Mouse (Mus musculus) midbrain, embryonic 10.5 days (tissue): ENCODE results near the gene Evi2b. TPM values are rescaled to one million over a fixed set of nuclear protein-coding genes. Genes with fewer than 3 reads are reported as not detected.

Experiments used
- DNase-seq: peaks from one replicate; pipeline ENCODE4 v3.0.0-alpha.2; 2017; ENCODE audit warnings: low spot score
- H3K27ac ChIP-seq: fragments of 300-500 bp; sonication (generic); replicated peaks from 2 replicates; pipeline ENCODE4 v1.5.1; 2016; ENCODE audit warnings: mild to moderate bottlenecking
- H3K27me3 ChIP-seq: fragments of 300-500 bp; sonication (generic); 2 replicates; pipeline ENCODE4 v1.6.1; 2016; ENCODE audit warnings: low read depth, mild to moderate bottlenecking; ENCODE audit not compliant: poor library complexity, severe bottlenecking
- H3K36me3 ChIP-seq: fragments of 300-500 bp; sonication (generic); 2 replicates; pipeline ENCODE4 v1.6.1; 2016; ENCODE audit warnings: mild to moderate bottlenecking, moderate library complexity
- H3K4me1 ChIP-seq: fragments of 300-500 bp; sonication (generic); 2 replicates; pipeline ENCODE4 v1.6.1; 2016
- H3K4me3 ChIP-seq: fragments of 300-500 bp; sonication (generic); 2 replicates; pipeline ENCODE4 v1.5.1; 2016; ENCODE audit warnings: mild to moderate bottlenecking, moderate library complexity
- H3K9me3 ChIP-seq: fragments of 300-500 bp; sonication (generic); replicated peaks from 2 replicates; pipeline ENCODE4 v1.6.1; 2016; ENCODE audit warnings: mild to moderate bottlenecking
- WGBS: fragments of 180-500 bp; shearing (Covaris S2); methylation state at CpG from one replicate; pipeline ENCODE4 v1.1.7; 2016; 5-methylcytosine and 5-hydroxymethylcytosine counted together
- polyA plus RNA-seq: library from polyadenylated mRNA; unstranded; fragments of >200 nt; fragmentation: Nextera tagmentation; extraction: Ambion mirVana; gene quantifications from 2 replicates; pipeline ENCODE4 v1.2.1, GENCODE M21; 2016

The Evi2b gene
- polyA plus RNA-seq, 1 experiment from 2014 or later: not detected

GRCm38 (mm10) chr11:79519299-79519698 lies 4.3 kb downstream of the Evi2b start:
- DNase-seq: no peak
- H3K4me1 ChIP-seq: no peaks in the 10 kb centered on the region
- H3K4me3 ChIP-seq: no peak overlapping the region
- no peak overlapping the region for H3K27ac ChIP-seq
- H3K36me3 ChIP-seq: peaks cover 7% of the 10 kb centered on the region
- no peaks in the 10 kb centered on the region for H3K9me3 ChIP-seq
- WGBS: 91% methylated on average over 6 of the region's 6 CpGs
- no peaks in the 10 kb centered on the region for H3K27me3 ChIP-seq

- Histone ChIP-seq H3K4me3 (no peak overlapping the region), H3K36me3 (peaks cover 2% of the 10 kb centered on the region; the same call in 1 of the 2 replicates), H3K4me1 (no peaks in the 10 kb centered on the region), H3K27me3 (no peaks in the 10 kb centered on the region), H3K27ac (no peak overlapping the region), H3K9me3 (no peaks in the 10 kb centered on the region)
- WGBS: 98% methylated on average over 2 of the region's 2 CpGs
- DNase-seq: no peak
Measured at GRCm38 (mm10) chr11:79515798-79516197, 7.8 kb downstream of the Evi2b start.

- Histone ChIP-seq H3K36me3 (peaks cover 2% of the 10 kb centered on the region; the same call in 1 of the 2 replicates), H3K27me3 (no peaks in the 10 kb centered on the region), H3K9me3 (no peaks in the 10 kb centered on the region), H3K4me1 (no peaks in the 10 kb centered on the region), H3K4me3 (no peak overlapping the region), H3K27ac (no peak overlapping the region)
- DNase-seq: no peak
- 71% methylated on average over 6 of the region's 6 CpGs for WGBS
Measured at GRCm38 (mm10) chr11:79515331-79515730, 8.2 kb downstream of the Evi2b start.

- no peaks in the 10 kb centered on the region for H3K9me3 ChIP-seq
- H3K36me3 ChIP-seq: peaks cover 2% of the 10 kb centered on the region; the same call in 1 of the 2 replicates
- WGBS: 93% methylated on average over 3 of the region's 3 CpGs
- no peak overlapping the region for H3K27ac ChIP-seq
- no peaks in the 10 kb centered on the region for H3K27me3 ChIP-seq
- no peak for DNase-seq
- H3K4me1 ChIP-seq: no peaks in the 10 kb centered on the region
- no peak overlapping the region for H3K4me3 ChIP-seq
Measured at GRCm38 (mm10) chr11:79511970-79512369, 11.6 kb downstream of the Evi2b start.

GRCm38 (mm10) chr11:79504506-79504905 lies 19.1 kb downstream of the Evi2b start:
- H3K27ac ChIP-seq: no peak overlapping the region
- peaks cover 27% of the 10 kb centered on the region for H3K4me1 ChIP-seq
- H3K4me3 ChIP-seq: no peak overlapping the region
- H3K9me3 ChIP-seq: no peaks in the 10 kb centered on the region
- H3K27me3 ChIP-seq: no peaks in the 10 kb centered on the region
- WGBS: 83% methylated on average over 7 of the region's 7 CpGs
- H3K36me3 ChIP-seq: no peaks in the 10 kb centered on the region
- DNase-seq: no peak

GRCm38 (mm10) chr11:79503845-79504244 lies 19.7 kb downstream of the Evi2b start, which contains the start of gene Omg:
Omg (minus strand) TSS chr11:79504084.
- 0 out of 2 replicates have a peak within 1 kb of the TSS, but pooled peaks have one; percentile 33 for H3K27ac ChIP-seq
- no peaks in the 10 kb centered on the region for H3K27me3 ChIP-seq
- no peaks in the 10 kb centered on the region for H3K36me3 ChIP-seq
- peaks cover 27% of the 10 kb centered on the region for H3K4me1 ChIP-seq
- H3K4me3 ChIP-seq: no peak within 1 kb of the TSS
- no peaks in the 10 kb centered on the region for H3K9me3 ChIP-seq
- DNase-seq: no peak
- 47% methylated on average over 8 of the region's 8 CpGs for WGBS

GRCm38 (mm10) chr11:79502917-79503316 lies 20.6 kb downstream of the Evi2b start:
- H3K27me3 ChIP-seq: no peaks in the 10 kb centered on the region
- H3K4me3 ChIP-seq: no peak overlapping the region
- WGBS: 37% methylated on average over 2 of the region's 2 CpGs
- DNase-seq: no peak
- no peaks in the 10 kb centered on the region for H3K9me3 ChIP-seq
- H3K4me1 ChIP-seq: peaks cover 27% of the 10 kb centered on the region
- H3K36me3 ChIP-seq: no peaks in the 10 kb centered on the region
- H3K27ac ChIP-seq: 0 out of 2 replicates have a peak overlapping the region, but pooled peaks have one; percentile 33

- Histone ChIP-seq H3K9me3 (no peaks in the 10 kb centered on the region), H3K36me3 (peaks cover 28% of the 10 kb centered on the region), H3K27me3 (no peaks in the 10 kb centered on the region), H3K4me1 (no peaks in the 10 kb centered on the region), H3K4me3 (no peak overlapping the region), H3K27ac (no peak overlapping the region)
- DNase-seq: no peak
- 74% methylated on average over 10 of the region's 10 CpGs for WGBS
Measured at GRCm38 (mm10) chr11:79494976-79495800, 28.4 kb downstream of the Evi2b start.

- Histone ChIP-seq H3K9me3 (no peaks in the 10 kb centered on the region), H3K36me3 (peaks cover 57% of the 10 kb centered on the region), H3K27ac (no peak overlapping the region)
Measured at GRCm38 (mm10) chr11:79484721-79485120, 38.8 kb downstream of the Evi2b start.

GRCm38 (mm10) chr11:79483876-79484528 lies 39.6 kb downstream of the Evi2b start:
- H3K4me3 ChIP-seq: no peak overlapping the region
- H3K4me1 ChIP-seq: no peaks in the 10 kb centered on the region
- no peak overlapping the region for H3K27ac ChIP-seq
- WGBS: 86% methylated on average over 7 of the region's 7 CpGs
- peaks cover 62% of the 10 kb centered on the region for H3K36me3 ChIP-seq
- DNase-seq: no peak
- no peaks in the 10 kb centered on the region for H3K27me3 ChIP-seq
- no peaks in the 10 kb centered on the region for H3K9me3 ChIP-seq

More at GRCm38 (mm10) chr11:79484721-79485120, 38.8 kb downstream of the Evi2b start:
- H3K4me3 ChIP-seq: no peak overlapping the region
- no peaks in the 10 kb centered on the region for H3K27me3 ChIP-seq
- H3K4me1 ChIP-seq: no peaks in the 10 kb centered on the region
- no peak for DNase-seq

- WGBS: 91% methylated on average over 6 of the region's 6 CpGs
Measured at GRCm38 (mm10) chr11:79483392-79483791, 40.2 kb downstream of the Evi2b start.

GRCm38 (mm10) chr11:79468097-79468496 lies 55.5 kb downstream of the Evi2b start:
- Histone ChIP-seq H3K27ac (no peak overlapping the region), H3K27me3 (no peaks in the 10 kb centered on the region), H3K4me3 (no peak overlapping the region), H3K9me3 (no peaks in the 10 kb centered on the region), H3K36me3 (peaks cover 76% of the 10 kb centered on the region), H3K4me1 (no peaks in the 10 kb centered on the region)
- no peak for DNase-seq
- WGBS: 86% methylated on average over 1 of the region's 1 CpGs

More at GRCm38 (mm10) chr11:79483392-79483791, 40.2 kb downstream of the Evi2b start:
- Histone ChIP-seq H3K4me3 (no peak overlapping the region), H3K27ac (no peak overlapping the region), H3K9me3 (no peaks in the 10 kb centered on the region), H3K4me1 (no peaks in the 10 kb centered on the region), H3K36me3 (peaks cover 64% of the 10 kb centered on the region), H3K27me3 (no peaks in the 10 kb centered on the region)
- DNase-seq: no peak
